Mouse (Mus musculus) left cerebral cortex, postnatal 10 days (tissue): ENCODE measurements around the gene Mindy2. TPM values are rescaled to one million over a fixed set of nuclear protein-coding genes. Genes with fewer than 3 reads are reported as not detected.
"Not testable (repeated sequence)": the region's sequence is repeated elsewhere in the genome, so short reads cannot be mapped to it uniquely, and the experiment has no call there.

ENCODE experiments used
- DNase-seq, 2 experiments: peaks; one replicate each; pipeline ENCODE4 v3.0.0; 2021 to 2022; ENCODE audit warnings: low spot score in 2 of 2, mixed read lengths in 1 of 2; ENCODE audit errors: extremely low spot score in 1 of 2
- intact Hi-C: fragments of 180-260 bp; cut with DNase I; formaldehyde crosslinking; loops from one replicate; pipeline ENCODE4 v1.15.1; 2025
- total RNA-seq, 2 experiments: library from RNA; stranded (reverse); gene quantifications; 2 replicates each; pipeline ENCODE4 v1.2.3; 2021

The Mindy2 gene
- total RNA-seq, 2 experiments from 2014 or later = 32.8 to 36.2 TPM

DNA sequence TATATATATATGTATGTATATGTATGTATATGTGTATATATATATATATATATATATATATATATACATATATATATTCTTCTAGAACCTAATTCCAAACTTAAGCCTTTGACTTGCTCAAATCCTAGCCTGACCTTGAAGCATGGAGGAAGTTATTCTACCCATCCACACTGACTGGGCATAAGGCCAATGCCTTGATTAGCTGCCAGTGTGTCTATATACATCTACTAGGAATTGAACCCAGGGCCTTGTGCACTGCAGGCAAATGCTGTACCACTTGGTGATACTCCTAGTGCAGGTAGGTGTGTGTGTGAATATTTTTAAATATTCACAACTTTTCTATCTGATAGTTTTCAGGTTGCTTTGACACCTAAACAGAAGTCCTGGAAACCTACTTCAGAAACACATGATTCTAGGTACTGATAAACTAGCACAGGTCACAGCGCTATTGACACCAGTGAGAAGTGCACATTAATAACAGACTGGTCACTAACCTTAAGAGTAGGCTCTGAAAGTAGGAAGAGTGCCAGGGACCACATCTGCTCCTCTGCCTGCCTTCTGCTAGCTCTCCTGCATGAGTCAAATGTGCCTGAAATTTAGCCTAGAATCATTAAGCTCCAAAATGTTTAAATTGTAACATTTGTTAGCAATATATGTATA lies 54.7 kb downstream of the Mindy2 start:
- intact Hi-C loops = no loop called here
- DNase-seq = no peak

DNA sequence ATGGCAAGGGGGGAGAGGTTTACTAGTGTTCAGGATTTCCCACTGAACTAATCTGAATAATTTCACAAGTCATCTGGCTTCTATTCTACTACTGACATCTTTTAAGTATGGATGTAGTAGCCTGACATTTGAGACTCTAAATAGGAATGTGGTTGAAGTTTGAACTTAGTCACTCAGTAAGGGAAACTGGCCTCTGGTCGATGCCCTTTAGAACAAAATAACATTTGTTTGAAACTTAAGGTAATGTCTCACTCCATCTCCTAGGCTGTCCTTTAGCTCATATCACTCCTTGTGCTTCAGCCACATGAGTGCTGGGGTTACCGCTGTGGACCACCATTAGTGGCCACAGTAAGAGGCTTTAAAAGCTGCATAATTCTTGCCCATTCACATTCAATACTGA lies 58.7 kb downstream of the Mindy2 start:
- intact Hi-C loops = no loop called here
- no peak for DNase-seq

DNA sequence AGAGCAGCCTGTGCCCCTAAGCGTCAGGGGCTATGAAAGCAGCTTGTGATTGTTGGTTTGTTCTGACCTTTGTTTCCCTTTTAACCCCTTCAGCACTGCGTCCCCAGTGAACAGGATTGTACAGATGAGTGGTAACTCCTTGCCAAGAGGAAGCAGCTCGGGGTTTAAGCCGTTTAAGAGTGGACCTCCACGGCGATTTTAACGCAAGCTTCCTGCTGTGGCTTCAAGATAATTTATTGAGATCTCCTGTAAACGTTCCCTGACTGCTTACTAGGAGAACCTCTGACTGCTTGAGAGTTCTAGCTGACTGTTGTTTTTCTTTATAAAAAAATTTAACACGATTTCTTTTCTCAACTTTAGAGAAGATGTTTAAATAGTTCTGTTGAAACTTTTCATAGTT lies 65.5 kb downstream of the Mindy2 start:
- no peak for DNase-seq
- intact Hi-C loops = no loop called here

DNA sequence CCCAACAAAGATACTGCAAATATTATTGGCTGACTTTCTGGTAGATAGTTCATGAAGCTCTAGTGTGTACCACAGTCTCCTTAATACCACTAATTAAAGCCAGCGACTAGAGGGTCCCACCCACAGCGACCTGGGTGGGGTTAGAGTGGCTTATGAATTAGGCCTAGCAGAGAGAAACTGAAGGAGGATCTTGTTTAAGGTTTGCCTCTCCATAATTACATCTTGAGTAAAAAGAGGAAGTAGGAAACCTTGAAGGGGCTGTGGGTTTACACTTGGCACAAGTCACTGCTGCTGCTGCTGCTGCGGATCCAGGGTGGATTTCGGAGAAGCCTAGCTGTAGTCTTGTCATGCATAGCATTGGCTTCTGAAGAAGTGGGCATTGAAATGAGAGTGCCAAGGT lies 66.2 kb downstream of the Mindy2 start:
- intact Hi-C loops = no loop called here
- DNase-seq = no peak

DNA sequence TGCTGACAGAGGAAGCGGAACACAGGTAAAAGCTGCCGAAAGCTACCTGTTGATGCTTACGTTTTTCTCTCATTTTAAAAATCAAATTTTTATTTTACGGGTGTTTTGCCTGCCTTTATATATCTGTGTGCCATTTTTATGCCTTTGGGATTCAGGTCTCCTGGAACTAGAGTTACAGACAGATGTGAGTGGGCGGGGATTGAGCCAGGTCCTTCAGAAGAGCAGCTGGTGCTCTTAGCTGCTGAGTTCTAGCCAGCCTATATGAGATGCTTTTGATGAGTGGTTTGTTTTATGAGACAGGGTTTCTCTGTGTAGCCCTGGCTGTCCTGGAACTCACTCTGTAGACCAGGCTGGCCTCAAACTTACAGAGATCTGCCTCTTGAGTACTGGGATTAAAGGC lies 69.8 kb downstream of the Mindy2 start:
- intact Hi-C loops = loop anchor here (10.0 kb wide), 1 partner anchor 142 kb away; no protein-coding TSS in a partner anchor
- no peak for DNase-seq

DNA sequence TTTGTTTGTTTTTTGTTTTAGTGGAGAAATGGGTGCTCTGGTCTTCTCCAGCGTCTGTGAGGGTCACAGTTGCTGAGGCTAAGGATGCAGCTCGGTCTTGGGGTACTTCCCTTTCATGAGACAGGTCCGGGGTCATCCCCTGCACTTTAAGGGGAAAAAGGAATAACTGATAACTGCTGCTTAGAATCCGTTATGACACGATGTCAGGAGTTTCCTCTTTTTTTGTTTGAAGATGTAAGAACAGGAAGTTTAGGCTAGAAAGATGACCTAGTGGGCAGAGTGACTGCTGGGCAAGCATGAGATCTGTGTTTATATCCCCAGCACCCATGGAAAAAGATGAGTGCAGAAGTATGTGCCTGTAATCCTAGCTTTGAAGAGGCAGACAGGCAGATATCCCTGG lies 71.8 kb downstream of the Mindy2 start:
- DNase-seq = no peak
- intact Hi-C loops = loop anchor here (10.0 kb wide), 1 partner anchor 140 kb away; no protein-coding TSS in a partner anchor

DNA sequence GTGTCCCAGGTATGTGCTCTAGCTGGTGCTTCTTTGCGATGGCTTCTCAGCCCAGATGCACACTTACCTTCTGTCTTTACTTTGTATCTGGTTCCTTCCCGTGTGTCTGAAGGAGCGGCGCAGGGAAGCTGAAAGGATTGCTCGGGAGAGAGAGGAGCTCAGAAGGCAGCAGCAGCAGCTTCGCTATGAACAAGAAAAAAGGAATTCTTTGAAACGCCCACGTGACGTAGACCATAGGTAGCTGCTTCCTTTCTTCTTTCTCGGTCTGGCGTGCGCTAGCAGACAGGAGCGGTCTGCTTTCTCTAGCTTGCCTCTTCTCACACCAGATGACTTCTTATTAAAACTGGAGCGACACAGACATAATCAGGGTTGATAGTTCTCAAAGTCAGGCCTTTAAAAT lies 72.3 kb downstream of the Mindy2 start:
- intact Hi-C loops = loop anchor here (10.0 kb wide), 1 partner anchor 140 kb away; no protein-coding TSS in a partner anchor
- DNase-seq = no peak

DNA sequence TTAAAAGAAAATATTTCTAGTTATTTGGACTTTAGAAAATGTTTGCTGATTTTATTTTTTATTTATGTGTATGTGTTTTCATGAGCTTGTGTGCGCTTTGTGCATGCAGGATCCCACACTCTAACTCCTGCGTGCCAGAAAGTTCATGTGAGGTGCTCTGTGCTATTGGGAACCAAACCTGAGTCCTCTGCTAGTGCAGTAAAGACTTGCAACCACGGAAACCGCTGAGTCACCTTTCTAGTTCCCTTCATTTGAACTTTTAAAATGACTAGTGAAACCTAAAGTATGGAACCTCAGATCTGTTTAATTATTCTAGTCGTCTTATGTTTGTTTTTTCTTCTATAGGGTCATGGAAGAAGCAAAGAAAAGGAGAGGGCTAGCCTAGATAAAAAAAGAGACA lies 76.0 kb downstream of the Mindy2 start:
- DNase-seq = no peak
- intact Hi-C loops = loop anchor here (10.0 kb wide), 1 partner anchor 136 kb away; no protein-coding TSS in a partner anchor

DNA sequence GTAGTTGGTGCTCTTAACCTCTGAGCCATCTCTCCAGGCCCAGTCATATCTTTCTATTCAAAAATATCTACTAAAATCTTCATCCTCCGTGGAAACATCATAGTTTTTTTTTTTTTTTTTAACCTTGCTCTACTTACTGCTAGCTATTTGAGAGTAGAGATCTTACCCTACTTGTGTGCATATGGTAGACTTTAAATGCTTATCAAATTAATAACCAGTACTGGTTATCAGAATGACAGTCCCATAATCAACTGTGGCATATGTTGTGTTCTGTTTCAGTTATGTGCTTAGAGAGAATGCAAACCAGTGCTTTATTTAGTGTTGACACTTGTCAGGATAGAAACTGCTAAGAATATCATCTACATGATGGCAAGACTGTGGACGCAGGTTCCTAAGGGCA lies 78.9 kb downstream of the Mindy2 start:
- intact Hi-C loops = loop anchor here (10.0 kb wide), 1 partner anchor 483 kb away; no protein-coding TSS in a partner anchor
- DNase-seq = no peak

DNA sequence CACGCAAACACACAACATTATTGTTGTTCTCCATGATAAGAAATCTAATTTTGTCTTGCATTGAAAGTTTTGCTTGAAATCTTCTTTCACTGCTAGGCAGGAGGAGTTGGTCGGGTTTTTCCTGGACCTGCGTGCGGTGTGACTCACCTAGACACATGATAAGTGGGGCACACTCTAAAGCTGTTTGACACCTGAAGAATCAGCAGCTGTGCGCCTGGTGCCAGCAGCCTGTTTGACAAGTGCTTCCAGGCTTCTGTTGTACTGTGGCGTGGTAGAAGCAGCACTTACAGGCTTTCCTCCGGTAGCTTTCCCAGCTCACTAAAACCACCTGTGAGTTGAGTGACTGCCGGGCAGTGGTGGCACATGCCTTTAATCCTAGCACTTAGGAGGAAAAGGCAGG lies 86.6 kb downstream of the Mindy2 start:
- intact Hi-C loops = loop anchor here (10.0 kb wide), 1 partner anchor 476 kb away; no protein-coding TSS in a partner anchor
- DNase-seq = no peak

DNA sequence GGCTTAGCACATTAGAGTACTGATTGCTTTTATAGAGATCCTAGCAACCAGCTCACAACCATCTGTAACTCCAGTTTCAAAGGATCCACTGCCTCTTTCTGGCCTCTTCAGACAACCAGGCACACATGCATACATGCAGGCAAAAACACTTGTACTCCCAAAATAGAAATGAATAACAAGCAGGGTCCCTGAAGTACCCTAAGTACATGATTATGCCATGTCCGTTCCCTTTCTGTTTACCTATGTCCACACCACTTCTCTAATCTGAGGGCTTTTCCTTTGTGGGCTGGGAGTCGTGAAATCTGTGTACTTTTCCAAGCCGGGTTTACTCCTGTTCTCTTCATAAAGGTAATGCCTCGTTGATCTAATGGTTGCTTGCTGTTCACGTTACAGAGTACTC lies 89.3 kb downstream of the Mindy2 start:
- DNase-seq = no peak
- intact Hi-C loops = no loop called here

DNA sequence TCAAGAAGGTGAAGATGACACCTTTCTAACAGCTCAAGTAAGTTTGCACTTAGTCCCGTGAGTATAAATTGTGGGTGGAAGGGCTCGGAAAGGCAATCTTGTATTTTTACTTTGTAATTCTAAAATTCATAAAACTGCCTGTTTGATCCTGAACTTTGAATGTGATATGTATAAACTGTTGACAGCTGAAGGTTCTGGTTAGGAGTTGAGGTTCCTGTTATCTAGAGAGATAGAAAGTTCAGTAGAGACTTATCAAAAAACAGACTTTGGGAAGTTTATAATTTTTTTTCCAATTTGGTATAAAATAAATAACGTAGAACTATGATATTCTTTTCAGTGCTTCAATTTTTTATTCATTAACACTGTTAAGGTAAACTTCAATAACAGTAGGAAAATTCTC lies 94.1 kb downstream of the Mindy2 start:
- intact Hi-C loops = no loop called here
- no peak for DNase-seq

DNA sequence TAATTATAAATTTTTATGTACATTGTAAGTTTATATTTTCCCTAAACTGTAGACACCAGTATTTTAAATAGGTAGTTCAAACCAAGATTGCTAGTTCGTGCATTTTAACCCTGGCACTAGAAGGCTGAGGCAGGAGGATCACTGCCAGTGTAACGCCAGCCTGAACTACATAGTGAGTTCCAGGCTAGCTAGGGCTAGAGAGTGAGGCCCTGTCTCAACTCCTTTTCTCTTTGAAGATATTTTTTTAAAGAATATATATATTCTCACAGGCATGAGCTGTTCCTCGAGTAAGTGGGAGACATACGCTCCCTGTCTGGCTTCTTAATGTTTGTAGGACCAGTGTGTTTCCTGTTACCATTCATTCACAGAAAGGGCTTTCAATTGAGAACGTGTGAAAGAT lies 100.2 kb downstream of the Mindy2 start:
- intact Hi-C loops = no loop called here
- no peak for DNase-seq

DNA sequence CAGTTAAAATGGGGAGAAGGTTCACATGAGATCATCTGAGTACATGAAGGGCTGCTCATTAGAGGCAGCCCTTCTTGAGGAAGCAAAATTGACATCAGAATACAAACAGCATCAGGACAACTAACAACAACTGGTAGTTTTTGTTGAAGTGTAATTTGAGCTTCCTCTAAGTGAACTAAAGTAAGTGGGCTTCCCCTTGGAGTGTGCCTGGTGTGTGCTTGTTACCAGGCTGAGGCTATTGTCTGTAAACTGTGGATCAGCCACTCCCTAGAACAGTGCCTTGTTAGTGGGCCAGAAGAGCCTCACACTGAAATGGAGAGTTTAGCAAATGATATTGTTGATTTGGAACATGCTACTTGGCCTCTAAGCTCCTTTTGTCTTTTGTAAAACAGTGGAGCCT lies 101.5 kb downstream of the Mindy2 start:
- DNase-seq = no peak
- intact Hi-C loops = no loop called here

DNA sequence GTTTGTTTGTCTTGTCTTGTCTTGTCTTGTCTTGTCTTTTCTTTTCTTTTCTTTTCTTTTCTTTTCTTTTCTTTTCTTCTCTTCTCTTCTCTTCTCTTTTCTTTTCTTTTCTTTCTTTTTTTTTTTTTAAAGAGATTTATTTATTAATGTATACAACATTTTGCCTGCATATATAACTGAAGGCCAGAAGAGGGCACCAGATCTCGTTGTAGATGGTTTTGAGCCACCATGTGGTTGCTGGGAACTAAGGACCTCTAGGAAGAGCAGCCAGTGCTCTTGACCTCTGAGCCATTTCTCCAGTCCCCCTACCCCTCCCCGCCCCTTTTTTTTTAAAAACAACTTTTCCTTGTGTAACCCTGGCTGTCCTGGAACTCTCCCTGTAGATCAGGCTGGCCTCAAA lies 104.7 kb downstream of the Mindy2 start:
- DNase-seq, intact Hi-C loops: not testable (repeated sequence)

DNA sequence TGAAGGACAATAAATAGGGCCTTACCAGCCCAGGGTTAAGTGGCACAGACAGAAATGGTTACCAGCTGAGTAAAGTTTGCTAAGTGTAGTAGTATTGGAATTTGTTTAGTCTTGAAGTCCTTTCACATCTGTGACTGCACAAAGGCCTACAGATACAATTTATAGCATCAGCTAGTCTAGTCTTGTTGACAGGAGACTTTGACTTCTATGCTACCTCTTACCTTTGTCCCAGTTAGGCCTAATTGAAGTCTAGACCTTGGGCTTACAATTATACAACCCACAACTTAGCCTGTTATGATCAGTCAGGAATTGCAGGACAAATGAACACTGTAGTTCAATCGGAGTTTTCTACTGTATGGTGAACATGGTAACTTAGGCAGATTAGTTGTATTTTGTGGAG lies 105.5 kb downstream of the Mindy2 start:
- no peak for DNase-seq
- intact Hi-C loops = no loop called here

Other genes starting within 250 kb of the Mindy2 start
- gene Ccnb2, start 235.6 kb downstream of the Mindy2 start, total RNA-seq = 1 to 10 TPM; 3.6 TPM
- 10 to 100 TPM; 36.1 to 39.8 TPM for gene Rnf111, start 153.4 kb downstream of the Mindy2 start, total RNA-seq
- 10 to 100 TPM; 43.6 to 45.4 TPM for gene Sltm, start 114.4 kb downstream of the Mindy2 start, total RNA-seq
- gene Gm10642, start 923 bp downstream of the Mindy2 start, total RNA-seq = 1 to 10 TPM; 1.7 to 2.0 TPM
- gene Adam10, start 21.8 kb upstream of the Mindy2 start, total RNA-seq = 10 to 100 TPM; 83.8 to 86.3 TPM